Mouse (Mus musculus) kidney, adult 2 months (tissue): ENCODE data around the gene Nxpe4. TPM values are rescaled to one million over a fixed set of nuclear protein-coding genes. Genes with fewer than 3 reads are reported as not detected.

ENCODE experiments used
- DNase-seq: peaks from one replicate; pipeline ENCODE4 v3.0.0; 2021
- H3K27ac ChIP-seq: fragments of 200-500 bp; 2 replicates; pipeline ENCODE4 v1.5.1; 2012; ENCODE audit warnings: low read depth, low read length, control low read depth, inconsistent platforms; ENCODE audit not compliant: insufficient read depth
- H3K27me3 ChIP-seq: fragments of 200-500 bp; replicated peaks from 2 replicates; pipeline ENCODE4 v1.6.1; 2012; ENCODE audit warnings: mild to moderate bottlenecking, moderate library complexity, low read length, inconsistent platforms; ENCODE audit not compliant: control insufficient read depth, insufficient read depth
- H3K36me3 ChIP-seq: fragments of 200-500 bp; 2 replicates; pipeline ENCODE4 v1.6.1; 2012; ENCODE audit warnings: mild to moderate bottlenecking, moderate library complexity, low read length, inconsistent platforms; ENCODE audit not compliant: control insufficient read depth, insufficient read depth
- H3K4me1 ChIP-seq: fragments of 200-500 bp; 2 replicates; pipeline ENCODE4 v1.6.1; 2011; ENCODE audit warnings: low read length; ENCODE audit not compliant: control insufficient read depth, insufficient read depth
- H3K4me3 ChIP-seq: fragments of 200-500 bp; 2 replicates; pipeline ENCODE4 v1.5.1; 2011; ENCODE audit warnings: mild to moderate bottlenecking, low read depth, low read length, control low read depth; ENCODE audit not compliant: insufficient read depth
- CTCF ChIP-seq: fragments of 200-500 bp; conservative IDR thresholded peaks from 2 replicates; pipeline ENCODE4 v1.5.1; 2011; ENCODE audit warnings: low read depth, mild to moderate bottlenecking, control low read depth, low read length, moderate library complexity, mixed read lengths; ENCODE audit not compliant: insufficient read depth, insufficient read length
- POLR2A ChIP-seq: fragments of 200-500 bp; IDR thresholded peaks from one replicate; pipeline ENCODE4 v1.6.1; 2011; ENCODE audit warnings: low read depth, low read length, control low read depth
- WGBS: fragments of 180-500 bp; shearing (Covaris S2); methylation state at CpG from one replicate; pipeline ENCODE4 v1.1.7; 2018; 5-methylcytosine and 5-hydroxymethylcytosine counted together
- polyA plus RNA-seq: library from polyadenylated mRNA; depleted of rRNA; stranded (reverse); fragments of >200 nt; gene quantifications from 2 replicates; pipeline ENCODE4 v1.2.3, GENCODE M21; 2012

The Nxpe4 gene
- polyA plus RNA-seq, 1 experiment: 0.95 TPM

- H3K4me1 ChIP-seq: no peaks in the 10 kb centered on the region
- 70% methylated on average over 1 of the region's 1 CpGs for WGBS
- DNase-seq: no peak
- no peaks in the 10 kb centered on the region for H3K27me3 ChIP-seq
- no peak overlapping the region for H3K4me3 ChIP-seq
- no peaks in the 10 kb centered on the region for H3K36me3 ChIP-seq
- TF ChIP-seq CTCF: 0 out of 2 replicates have a peak, but pooled peaks have one; percentile 21
- no peak for TF ChIP-seq POLR2A
- H3K27ac ChIP-seq: no peak overlapping the region
These were observed 14.9 kb downstream of the Nxpe4 start for GRCm38 (mm10) chr9:48176764-48177163.

- H3K27me3 ChIP-seq: no peaks in the 10 kb centered on the region
- no peak for DNase-seq
- H3K36me3 ChIP-seq: no peaks in the 10 kb centered on the region
- TF ChIP-seq CTCF: no peak
- H3K27ac ChIP-seq: no peak overlapping the region
- no peak overlapping the region for H3K4me3 ChIP-seq
- H3K4me1 ChIP-seq: no peaks in the 10 kb centered on the region
- WGBS: 65% methylated on average over 7 of the region's 7 CpGs
These were observed 19.5 kb downstream of the Nxpe4 start for GRCm38 (mm10) chr9:48181300-48181699.

GRCm38 (mm10) chr9:48182718-48183414 lies 21.0 kb downstream of the Nxpe4 start:
- Histone ChIP-seq H3K36me3 (no peaks in the 10 kb centered on the region), H3K4me3 (no peak overlapping the region), H3K27ac (no peak overlapping the region), H3K27me3 (no peaks in the 10 kb centered on the region), H3K4me1 (no peaks in the 10 kb centered on the region)
- TF ChIP-seq POLR2A (no peak), CTCF (no peak)
- 49% methylated on average over 7 of the region's 7 CpGs for WGBS
- DNase-seq: no peak

DNA sequence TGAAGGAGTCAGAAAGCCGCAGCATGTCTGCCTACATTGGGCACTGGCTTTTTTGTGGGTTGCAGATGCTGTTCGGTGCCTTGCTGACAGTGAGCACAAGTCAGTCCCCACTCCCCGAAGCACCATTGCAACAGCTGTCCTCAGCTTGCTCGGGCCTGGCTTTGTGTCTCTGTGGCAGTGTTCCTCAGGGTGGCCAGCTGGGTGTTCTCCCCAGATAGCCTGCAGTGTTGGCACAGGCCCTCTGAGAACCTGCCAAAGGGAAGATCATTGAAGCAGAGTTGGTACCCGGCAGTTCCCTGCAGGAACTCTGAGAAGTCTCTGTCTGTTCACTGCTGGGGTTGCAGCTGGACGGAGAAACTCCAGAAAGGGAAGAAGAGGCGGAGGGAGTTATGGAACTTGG lies 22.5 kb downstream of the Nxpe4 start:
- TF ChIP-seq CTCF: no peak
- TF ChIP-seq POLR2A: no peak
- 72% methylated on average over 7 of the region's 7 CpGs for WGBS
- H3K27me3 ChIP-seq: no peaks in the 10 kb centered on the region
- no peak overlapping the region for H3K27ac ChIP-seq
- no peak for DNase-seq
- H3K36me3 ChIP-seq: no peaks in the 10 kb centered on the region
- no peak overlapping the region for H3K4me3 ChIP-seq
- no peaks in the 10 kb centered on the region for H3K4me1 ChIP-seq

- Histone ChIP-seq H3K27ac (no peak overlapping the region), H3K4me3 (no peak overlapping the region), H3K4me1 (no peaks in the 10 kb centered on the region), H3K27me3 (no peaks in the 10 kb centered on the region), H3K36me3 (no peaks in the 10 kb centered on the region)
- TF ChIP-seq POLR2A (no peak), CTCF (no peak)
- 86% methylated on average over 6 of the region's 6 CpGs for WGBS
- DNase-seq: no peak
These were observed 27.0 kb downstream of the Nxpe4 start for GRCm38 (mm10) chr9:48188854-48189253.

GRCm38 (mm10) chr9:48197458-48197884 lies 35.6 kb downstream of the Nxpe4 start:
- Histone ChIP-seq H3K4me3 (no peak overlapping the region), H3K27me3 (no peaks in the 10 kb centered on the region), H3K27ac (no peak overlapping the region), H3K36me3 (no peaks in the 10 kb centered on the region), H3K4me1 (no peaks in the 10 kb centered on the region)
- TF ChIP-seq POLR2A (no peak), CTCF (no peak)
- no peak for DNase-seq
- WGBS: 54% methylated on average over 12 of the region's 12 CpGs

- no peak for DNase-seq
- Histone ChIP-seq H3K27ac (no peak overlapping the region), H3K4me1 (no peaks in the 10 kb centered on the region), H3K27me3 (no peaks in the 10 kb centered on the region), H3K36me3 (no peaks in the 10 kb centered on the region), H3K4me3 (no peak overlapping the region)
- TF ChIP-seq POLR2A: no peak
- TF ChIP-seq CTCF: no peak
- 89% methylated on average over 6 of the region's 6 CpGs for whole genome bisulfite sequencing
These were observed 49.1 kb downstream of the Nxpe4 start for GRCm38 (mm10) chr9:48210970-48211369.
